Mouse (Mus musculus): ENCODE data around the gene Ltc4s.

Gene Ltc4s

DNA sequence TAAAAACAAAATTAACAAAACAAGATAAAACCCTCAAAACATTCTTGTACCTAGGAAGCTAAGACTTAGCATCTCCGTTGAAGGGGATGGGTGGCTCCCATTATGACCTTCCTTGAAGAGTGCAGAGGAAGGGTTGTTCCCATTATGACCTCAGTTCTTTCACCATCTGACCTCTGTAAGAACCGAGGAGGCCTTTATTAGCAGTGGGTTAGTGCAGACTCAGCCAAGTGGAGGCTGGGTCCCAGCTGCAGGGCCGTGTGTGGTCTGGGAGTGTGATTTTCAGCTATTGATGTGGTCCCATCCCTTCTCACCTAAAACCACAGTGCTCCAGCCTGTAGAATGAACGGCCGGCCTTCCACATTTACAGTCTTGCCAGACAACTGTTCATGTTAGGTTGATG is 6.9 kb upstream of the Ltc4s start:
- DNase-seq = no peak

DNA sequence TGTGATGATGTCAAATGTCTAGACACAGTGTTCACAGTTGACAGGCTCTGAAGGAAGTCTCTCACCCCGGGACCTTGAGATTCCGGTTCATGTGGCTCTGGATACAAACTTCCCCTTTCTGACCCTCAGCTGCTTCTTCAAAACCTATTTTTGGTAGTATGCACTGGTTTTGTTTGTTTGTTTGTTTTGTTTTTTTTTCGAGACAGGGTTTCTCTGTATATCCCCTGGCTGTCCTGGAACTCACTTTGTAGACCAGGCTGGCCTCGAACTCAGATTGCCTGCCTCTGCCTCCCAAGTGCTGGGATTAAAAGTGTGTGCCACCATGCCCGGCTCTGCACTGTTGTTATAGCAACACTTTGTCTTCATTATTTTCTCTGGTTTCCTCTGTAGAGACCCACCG is 5.5 kb upstream of the Ltc4s start:
- DNase-seq = no peak

DNA sequence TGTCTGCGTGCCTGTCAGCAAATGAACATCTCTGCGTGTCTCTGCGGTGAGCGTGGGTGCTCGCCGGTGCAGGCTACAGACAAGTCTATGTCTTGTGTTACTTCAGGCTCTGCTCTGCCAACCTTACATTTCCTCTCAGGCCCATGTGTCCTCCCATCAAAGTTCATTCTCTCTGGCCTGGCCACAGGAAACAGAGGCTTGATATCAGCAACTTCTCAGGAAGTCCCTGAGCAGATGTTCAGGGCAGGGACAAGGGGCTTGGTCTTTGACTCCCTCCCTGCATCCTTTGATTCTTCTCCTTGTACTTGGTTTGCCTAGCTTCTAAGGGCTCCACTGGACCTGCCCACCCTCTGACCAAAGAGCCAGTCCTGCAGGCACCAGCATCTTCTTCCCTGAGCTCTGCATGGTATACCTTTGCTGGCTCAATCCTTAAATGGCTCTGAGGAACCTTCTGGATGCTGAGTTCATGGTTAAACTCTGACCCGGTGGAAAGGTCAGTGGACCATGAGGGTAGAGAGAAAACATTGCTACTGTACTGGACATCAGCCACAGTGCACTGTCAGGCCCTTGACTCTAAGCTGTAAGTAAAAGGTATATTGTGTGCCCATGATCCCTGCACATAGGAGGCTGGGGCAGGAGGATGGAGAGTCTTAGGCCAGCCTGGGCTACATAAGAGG is 2.0 kb upstream of the Ltc4s start:
- DNase-seq = peak; percentile 63

DNA sequence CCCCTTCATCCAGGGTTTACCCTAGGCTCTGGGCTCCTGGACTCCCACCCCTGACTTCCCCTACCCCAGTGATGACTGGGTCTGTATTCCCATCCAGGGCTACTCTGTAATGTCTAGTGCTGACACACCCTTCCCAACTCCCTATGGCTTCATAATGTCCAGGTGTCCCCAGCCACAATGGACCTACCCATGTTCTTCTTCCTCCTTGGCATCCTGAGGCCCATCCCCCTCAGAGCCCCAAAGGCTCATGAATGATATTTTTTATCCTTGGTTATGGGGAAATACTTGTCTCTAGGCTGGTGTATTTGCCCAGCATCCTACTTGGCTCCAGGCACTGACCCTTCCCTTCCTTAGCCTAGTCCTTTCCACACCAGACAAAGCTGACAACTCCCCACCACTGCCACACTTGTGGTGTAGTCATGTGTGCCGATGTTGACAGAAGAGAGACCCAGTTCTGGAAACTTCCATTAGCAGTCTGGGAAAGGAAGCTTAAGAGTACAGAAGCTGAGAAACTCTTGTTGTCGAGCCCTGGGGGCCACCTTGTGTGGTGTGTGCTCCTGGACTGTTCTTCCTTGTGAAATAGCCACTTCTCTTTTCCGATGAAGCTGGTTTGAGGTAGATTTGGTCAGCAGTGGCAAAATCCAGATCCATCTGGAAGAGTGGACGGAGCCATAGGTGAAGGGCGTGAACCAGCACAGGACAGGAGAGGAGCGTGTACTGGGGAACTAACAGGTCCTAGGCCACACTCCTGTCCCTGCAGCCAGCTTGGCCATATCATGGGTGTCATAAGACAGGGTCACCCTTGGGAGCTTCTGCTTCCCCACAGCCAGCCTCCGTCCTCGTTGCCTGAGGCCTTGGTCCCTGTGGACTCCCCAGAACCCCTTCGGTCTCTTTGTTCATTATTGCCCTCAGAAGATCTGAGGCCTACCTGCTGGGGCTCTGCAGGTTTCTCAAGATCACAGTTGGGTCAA is 690 bp upstream of the Ltc4s start:
- no peak for DNase-seq

DNA sequence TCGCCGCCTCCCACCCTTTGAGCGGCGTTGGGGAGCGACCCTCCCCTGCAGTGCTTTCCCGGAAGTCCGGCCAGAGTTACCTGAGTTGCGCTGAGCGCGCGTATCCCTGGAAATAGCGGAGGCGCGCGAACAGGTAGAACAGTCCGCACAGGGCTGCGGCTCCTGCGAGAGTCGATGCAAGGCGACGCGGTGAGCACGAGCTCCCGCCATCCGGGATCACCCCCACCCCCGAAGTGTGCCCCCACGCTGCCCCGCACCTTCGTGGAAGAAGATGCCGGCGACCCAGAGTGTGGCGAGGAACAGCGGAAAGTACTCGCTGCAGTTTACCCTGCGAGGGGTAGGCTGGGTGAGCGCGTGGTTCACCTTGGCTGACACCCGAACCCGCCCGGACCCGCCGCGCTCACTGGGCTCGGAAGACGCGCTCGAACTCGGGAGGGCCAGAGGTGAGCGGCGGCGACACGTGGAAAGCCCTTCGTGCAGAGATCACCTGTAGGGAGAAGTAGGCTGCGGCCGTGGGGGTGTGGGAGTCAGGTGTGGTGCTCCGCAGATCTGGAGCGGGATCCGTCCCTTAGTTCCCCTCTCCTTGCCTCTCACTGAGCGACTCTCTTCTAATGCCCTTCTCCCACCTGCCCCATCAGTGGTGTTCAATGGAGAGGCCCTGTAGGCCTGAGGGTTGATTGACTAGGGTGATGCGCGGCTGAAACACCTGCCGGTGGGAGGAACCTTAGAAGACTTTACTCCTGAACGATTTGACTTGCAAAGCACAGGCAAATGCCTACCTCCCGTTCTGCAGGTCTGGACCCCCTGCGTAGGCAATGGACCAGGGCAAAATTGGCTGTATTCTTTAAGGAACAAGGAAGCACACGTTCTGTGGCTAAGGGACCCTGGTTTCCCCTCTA is 1.2 kb downstream of the Ltc4s start:
- peak; percentile 48 for DNase-seq

DNA sequence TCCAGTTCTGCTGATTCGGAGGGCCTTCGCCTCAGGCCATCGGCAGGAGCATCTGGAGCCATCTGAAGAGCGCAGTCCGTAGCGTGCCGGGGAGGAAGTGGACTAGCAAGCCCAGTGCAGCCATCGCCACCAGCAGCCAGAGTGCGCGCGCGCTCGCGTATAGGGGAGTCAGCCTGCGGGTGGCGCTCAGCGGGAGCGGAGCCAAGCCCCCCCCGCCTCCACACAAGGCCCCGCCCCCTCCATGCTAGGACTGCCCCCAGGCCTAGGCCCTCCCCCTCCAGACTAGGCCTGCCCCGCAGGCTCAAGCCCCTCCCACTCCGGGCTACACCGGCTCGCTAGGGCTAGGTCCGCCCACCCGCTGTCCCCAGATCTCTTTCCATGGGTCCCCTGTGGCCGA is 1.9 kb downstream of the Ltc4s start:
- DNase-seq = peak; percentile 96

DNA sequence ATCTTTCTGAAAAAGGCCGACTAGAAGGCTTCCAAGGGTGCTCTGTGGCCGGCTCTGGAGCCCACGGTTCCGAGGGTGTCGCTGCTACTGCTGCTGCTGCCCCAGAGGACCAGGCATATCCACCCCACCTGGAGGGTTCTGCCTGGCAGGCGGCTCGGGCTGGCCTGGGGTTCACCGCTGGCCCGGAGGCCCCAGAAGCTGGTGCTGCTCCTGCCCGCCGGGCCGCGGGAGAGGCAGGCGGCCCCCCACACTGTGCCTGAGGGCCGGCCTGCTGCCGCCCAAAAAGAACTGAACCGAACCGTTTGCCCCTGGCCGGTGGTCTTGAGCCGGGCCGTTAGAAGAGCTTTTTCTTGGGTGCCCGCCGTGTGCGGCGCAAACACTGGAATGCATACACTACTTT is 3.8 kb downstream of the Ltc4s start:
- no peak for DNase-seq

DNA sequence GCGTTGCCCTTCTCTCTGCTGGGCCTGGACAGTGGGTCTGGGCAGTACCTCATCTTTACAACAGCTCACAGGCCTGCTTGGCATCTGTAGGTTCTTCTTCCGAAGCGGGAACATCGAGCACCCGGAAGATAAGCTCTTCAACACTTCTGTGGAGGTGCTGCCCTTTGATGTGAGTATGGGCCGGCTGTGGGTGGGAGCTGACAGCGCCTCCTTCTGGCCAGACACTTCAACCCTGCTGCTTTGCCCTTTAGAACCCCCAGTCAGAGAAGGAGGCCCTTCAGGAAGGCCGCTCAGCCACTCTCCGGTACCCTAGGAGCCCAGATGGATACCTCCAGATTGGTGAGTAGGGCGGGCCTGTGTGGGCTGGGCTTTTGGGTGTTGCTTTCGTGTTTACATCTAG is 4.4 kb downstream of the Ltc4s start:
- DNase-seq = no peak

DNA sequence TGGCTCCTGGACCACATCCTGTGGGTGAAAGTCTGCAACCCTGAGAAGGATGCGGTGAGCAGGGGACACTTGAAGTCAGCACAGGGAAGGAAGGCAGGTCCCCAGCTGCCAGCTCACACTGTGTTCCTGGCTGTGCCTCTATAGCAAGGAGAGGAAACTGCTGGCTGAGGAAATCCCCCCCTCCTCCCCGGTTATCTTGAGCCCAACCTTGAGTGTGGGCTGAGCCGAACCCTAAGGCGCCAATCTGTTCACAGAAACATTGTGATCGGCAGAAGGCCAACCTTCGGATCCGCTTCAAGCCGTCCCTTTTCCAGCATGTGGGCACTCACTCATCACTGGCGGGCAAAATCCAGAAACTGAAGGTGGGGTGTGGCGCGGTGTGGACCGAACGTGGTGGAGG is 5.4 kb downstream of the Ltc4s start:
- no peak for DNase-seq

DNA sequence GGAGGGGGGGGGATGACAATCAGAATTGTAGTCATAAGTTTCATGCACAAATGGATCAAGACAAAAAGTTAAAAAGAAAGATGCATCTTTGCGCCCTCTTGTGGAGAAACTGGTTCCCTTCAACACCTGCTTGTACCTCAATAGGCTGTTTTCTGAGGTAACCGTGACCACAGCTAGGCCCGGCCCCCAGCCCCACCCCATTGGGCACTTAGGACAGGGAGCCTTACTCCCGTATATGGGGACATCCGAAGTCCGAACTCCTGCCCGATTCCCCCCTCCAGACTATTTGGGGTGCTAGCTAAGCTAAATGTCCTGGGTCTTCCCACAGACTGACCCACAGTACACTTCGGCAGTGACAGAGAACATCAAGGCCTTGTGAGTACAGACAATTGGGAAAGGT is 7.0 kb downstream of the Ltc4s start:
- DNase-seq = peak; percentile 74

DNA sequence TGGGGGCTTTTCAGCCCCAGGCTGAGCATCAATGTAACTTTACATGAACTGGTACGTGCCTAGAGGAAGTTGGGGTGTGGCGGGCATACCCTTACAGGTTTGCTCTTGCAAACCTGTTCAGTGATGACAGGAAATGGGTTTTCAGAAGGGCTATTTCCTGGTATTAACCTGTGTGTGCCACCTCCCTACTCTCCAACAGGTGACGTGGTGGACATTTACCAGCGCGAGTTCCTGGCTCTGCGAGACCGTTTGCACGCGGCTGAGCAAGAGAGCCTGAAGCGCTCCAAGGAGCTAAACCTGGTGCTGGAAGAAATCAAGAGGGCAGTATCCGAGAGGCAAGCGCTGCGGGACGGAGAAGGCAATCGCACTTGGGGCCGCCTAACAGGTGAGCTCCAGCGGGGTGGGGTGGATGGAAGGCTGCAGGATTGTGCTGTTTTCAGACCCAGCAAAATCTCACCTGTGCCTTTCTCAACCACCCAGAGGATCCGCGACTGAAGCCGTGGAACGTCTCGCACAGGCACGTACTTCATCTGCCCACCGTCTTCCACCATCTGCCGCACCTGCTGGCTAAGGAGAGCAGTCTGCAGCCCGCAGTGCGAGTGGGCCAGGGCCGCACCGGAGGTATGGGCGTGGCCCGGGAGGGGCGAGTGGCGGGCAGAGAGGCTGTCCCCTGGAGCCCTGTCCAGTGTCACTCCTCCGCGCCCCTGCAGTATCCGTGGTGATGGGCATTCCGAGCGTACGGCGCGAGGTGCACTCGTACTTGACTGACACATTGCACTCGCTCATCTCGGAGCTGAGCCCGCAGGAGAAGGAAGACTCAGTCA is 7.7 kb downstream of the Ltc4s start:
- no peak for DNase-seq

DNA sequence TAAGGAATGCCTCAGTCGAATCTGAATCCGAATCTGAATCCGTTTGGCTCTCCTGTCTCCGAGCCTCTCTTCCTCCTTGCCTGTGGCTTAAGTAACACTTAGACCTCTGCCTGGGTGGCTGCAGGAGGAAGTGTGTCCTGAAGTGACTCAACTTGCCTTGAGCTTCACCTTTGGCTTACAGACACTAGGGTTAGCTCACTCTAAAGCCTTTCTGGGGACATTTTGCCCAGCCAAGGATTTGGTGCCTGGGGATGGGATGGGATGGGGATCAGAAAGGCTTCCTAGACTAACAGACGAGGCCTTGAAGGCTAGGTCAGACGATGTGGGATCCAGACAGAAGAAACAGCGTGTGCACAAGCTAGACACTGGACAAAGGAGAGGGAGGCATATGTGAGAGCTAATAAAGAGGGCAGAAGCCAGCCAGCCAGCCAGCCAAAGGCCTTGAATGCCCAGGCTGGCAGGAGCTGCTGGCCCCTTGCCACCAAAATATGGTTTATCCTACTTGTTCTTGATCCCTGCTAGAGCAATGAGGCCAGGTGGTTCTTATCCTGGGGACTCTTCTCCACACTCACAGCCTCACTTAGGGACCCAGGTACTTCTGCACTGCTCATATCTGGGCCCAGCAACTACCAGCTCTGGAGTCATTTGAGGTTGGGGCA is 9.0 kb downstream of the Ltc4s start:
- no peak for DNase-seq

DNA sequence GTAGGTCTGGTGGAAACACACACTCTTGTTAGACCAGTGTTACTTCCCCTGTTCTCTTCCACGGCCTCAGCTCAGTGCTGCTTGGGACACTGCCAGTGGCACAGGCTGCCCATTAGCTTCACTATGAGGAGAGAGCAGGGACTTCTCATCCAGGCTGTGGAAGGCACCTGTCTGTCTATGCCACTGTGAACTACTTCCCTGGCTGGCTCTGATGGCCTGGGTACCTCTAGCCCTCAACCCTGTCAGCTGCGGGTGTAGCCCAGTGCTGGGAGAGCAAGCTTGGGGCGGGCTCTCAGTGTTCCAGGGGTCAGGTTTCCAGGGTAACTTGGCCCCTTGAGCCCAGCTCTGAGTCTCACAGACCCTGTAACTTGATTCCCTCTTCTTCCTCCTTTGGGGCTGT is 9.6 kb downstream of the Ltc4s start:
- no peak for DNase-seq

DNA sequence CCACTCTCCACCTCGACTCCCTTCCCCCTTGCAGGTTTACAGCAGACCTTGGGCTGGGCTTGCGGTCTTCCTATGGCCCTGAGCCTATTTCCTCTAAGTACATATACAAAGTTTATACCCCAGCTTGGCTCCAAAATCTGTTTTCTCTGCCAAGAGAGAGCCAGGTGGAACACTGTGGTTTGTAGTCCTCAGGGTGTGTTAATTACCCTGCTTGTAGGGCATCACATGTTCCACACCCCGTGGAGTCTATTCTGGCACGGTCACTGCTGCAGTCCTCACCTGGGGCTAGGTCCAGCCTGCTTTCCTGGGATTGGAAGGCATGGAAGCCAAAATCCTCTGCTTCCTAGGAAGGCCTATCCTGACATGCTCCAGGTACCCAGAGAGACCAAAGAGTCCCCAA is 10.7 kb downstream of the Ltc4s start:
- no peak for DNase-seq

DNA sequence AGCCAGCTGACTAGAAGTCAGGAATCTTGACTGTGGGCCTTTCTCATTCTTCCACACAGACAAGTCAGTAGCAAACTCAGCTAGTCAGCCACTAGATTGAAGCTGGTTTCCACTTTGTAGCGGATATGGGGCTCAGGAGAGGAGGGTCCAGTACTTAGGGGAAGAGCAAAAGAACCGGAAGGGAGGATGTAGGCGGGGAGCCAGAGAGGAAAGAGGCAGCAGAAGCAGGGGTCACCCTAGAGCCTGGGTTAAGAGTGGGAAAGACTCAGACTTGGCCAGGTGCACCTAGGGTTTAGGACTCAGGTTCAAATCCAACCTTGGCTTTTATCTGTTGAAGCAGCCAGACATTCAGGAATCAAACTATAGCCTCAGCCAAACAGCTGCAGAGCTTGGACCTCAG is 11.2 kb downstream of the Ltc4s start:
- DNase-seq = no peak

DNA sequence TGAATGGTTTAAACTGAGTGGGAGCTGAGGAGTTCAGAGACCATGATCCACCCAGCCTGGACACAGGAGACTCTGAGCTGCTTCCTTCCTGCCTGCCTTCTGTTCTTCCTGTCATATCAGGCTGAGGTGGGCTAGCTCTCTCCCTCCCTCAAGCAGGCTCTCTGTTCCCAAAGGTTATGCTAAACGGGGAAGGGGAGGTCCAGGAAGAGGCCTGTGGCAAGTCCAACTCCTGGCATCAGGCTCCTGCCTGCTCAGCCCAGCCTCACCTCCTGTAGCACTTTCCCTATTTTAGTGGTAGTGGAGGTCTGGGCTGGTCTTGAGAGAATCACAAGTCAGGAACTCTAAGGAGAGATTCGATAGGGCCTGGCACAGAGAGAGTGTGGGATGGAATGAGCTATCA is 12.0 kb downstream of the Ltc4s start:
- no peak for DNase-seq

DNA sequence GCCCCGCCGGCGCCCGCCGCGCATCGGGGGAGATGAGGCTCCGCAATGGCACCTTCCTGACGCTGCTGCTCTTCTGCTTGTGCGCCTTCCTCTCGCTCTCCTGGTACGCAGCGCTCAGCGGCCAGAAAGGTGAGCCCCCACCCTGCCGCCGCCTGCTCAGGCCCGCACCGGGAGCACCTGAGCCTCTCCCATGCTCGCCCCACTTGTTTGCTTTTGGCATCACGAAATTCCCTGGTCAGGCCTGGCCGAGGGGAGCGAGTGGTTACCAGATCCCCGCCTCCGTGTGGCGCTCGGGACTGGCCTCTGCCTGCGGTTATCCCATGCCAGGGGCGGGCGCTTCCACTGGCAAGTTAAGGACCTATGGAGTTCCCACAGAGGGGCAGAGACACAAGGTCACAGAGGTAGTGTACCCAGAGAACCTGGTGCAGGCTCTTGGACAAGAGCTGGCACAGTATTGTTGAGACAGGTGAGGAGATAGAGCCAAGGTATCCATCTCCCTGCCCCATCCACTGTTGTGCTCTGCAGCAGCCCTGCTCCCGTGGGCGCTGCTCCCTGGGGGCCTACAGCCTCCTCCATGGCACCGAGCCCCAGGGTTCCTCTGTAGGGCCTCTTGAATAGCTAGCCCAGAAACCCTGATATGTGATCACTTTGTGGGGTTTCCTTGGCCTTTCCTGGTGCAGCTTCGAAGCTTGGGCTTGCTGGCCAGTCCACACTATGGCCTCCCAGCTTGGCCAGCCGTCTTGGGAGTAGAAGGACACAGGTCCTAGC is 12.6 kb downstream of the Ltc4s start:
- peak; percentile 69 for DNase-seq

DNA sequence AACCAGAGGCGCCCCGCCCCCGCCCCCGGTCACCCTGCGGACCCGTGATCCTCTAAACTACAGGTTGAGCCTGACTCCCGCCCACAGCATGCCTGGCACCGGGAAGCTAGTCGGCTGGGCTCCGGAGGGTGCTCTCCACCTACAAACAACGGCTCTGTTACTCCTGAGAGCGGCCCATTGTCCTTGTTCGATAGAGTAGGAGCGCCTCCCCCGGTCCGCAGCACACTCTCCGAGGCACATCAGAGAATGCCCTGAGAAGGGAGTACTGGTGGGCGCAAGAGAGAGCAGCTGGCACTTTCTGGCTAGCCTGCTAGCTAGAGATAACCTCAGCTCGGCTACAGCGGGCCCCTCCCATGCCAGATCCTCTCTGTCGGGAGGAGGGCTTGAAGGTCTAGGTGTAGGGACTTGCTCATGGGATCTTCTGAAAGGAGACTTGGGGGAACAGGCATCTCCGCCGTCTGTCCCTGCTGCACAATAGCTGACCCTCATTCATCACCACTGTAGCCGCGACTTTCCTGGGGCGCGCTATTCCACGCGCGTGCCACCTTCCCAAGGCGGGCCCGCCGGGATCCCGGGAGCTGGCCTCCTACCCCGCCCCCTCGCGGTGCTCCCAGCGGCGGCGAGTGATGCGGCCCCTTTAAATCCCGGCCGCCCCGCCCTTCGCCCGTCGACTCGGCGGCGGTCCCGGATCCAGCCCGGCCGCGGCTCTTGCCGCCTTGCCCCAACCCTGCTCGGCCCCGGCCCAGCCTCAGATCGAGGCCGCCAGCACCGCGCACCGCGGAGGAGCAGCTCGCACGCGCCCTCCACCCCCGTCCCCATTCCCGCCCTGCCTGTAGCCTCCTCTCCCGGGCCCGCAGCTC is 13.5 kb downstream of the Ltc4s start:
- peak; percentile 94 for DNase-seq

DNA sequence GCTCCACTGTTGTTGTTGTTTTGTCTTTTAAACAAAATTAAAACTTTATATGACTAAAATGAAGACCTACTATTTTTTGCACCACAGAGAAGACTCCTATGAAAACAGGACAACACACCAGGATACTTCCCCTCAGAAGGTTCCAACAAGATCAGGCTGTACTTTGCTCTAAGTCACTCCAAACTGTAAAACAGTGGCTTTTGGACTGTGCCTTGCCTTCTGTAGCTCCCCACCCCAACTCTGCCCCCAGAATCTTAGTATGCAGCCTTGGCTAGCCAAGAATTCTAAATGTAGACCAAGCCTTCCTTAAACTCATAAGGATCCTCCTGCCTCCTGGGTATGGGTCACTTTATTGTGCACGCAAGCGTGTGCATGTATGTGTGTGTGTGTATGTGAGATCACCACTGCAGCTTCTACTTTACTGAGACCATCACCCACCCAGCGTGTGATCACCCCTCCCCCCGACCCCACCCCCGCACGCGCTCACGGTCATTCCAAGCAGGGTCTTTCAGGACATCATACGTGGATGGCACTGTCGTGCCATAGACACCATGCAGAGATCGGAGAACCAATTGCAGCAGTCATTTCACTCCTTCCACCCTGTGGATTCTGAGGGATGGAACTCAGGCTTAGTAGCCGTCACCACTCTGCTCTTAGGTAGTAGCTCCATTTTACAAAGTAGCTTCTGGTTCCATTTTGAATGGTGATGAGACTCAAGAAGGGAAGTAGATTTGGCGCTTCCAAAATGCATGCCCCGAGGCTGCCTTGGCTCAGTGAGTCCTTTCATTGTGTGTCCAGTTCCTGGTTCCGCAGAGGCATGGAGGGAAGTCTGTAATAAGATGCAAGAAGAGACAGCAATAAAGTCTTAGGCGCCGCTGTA is 14.4 kb downstream of the Ltc4s start:
- no peak for DNase-seq

Data from kidney, postnatal 14 days (tissue).